Mouse (Mus musculus) CH12F3 (cell line): ENCODE results near the gene Tbkbp1.

Experiments
- in situ Hi-C: fragments of 300-500 bp; cut with MboI; formaldehyde crosslinking; loops from 2 replicates; pipeline ENCODE4 v1.14.3; 2020; ENCODE audit warnings: low sequenced_read_pairs

Gene Tbkbp1

GRCm38 (mm10) chr11:97128956-97129355 is 22.3 kb downstream of the Tbkbp1 start:
- in situ Hi-C loops, result no loop called here

DNA sequence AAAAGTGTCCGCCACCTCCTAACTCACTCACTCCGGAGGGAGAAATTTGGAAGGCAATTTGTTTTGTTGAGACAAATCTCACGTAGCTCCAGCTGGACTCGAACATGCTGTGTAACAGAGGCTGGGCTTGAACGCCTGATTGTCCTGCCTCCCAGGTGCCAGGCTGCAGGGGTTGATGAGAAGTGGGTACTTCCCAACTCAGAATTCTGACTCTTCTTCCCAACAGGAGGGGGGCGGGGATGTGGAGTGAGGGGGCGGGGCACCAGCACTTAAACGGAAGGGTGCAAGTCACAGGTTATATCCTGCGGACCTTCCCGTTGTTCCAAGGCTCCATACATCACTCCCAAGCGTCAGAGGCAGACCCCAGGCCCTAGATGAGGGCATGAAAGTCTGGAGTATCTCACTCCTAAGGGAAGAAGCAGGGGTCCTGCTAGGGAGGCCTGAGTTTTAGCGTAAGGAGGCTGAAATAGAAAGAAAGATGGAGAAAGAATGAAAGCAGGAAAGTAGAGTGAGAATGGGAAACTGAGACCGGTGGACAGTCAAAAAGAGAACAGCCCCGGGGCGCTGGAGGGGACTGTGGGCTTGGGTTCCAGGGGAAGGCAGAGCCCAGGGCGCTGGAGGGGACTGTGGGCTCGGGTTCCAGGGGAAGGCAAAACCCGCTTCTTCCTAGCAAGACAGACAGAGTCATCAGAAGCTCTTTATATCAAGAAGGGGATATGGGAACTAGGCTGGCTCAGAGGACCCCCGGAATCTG is 23.6 kb downstream of the Tbkbp1 start:
- in situ Hi-C loops, result no loop called here

DNA sequence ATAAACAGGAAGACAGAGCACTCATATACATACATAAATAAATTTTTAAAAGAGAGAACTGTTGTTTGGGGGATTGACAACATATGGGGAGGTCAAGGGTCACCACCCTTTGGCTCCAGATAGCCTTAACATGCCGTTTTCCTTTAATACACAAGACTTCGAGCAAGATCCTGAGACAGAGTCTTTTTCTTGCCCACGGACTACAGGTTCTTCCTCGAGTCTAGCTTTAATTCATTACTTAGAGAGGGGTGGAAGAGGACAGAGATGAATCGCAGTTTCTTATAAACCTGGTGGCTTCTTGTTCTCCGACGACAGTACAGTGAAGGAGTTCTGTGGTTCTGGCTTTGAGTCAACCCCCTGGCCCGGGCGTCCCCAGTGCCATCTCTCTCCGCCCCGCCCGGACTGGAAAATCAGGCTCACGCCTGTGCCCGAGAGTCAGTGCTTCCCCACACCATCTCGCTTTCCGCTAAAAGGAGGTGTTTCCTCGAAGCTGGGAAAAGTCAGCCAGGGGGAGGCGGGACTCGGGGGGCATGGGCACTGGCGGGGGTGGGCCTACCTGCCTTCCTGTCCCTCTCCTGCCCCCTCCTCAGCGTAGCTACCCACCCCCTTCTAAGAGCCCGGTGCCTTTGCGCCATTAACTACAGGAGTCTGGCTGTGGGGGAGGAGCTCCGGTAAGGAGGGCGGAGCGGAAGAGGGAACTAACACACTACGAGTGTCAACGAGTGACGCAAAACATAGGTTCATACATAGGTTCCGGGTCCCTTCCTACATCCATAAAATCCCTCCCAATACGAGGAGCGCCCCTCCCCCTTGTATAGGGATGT is 24.4 kb downstream of the Tbkbp1 start:
- in situ Hi-C loops, result no loop called here

DNA sequence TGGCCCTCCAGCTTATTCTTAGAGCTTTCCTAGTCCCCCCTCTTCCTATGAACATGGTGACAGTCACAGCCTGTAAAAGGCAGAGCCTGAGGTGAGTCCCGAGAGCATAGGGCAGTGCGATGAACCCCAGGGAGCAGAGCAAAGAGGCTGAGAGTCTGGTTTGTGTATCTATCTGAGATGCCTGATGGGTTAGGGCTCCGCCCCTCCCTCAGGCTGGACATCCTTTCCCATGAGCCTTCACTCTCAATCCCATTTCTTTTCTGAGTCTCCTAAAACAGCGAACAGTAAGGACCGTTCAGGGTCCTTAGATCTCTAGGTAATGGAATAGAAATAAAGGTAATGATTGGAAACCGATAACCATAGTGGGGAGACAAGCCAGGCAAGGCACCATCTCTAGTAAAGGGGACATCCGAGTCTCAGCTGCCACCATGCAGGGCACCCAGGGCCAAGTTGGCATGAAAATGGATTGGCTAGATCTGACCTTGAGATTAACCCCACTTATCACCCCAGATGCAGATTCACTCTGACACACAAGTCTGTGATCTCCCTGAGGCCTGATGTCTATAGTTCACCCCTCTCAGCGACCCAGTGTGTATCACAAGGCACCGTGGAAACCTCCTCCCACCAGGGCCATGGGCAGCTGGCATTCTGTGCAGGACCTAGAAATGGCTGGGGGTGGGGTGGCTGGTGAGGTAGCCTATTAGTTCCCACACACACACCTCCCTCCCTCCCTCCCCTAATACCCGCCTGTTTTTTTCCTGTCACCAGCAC is 26.8 kb downstream of the Tbkbp1 start:
- in situ Hi-C loops, result no loop called here

DNA sequence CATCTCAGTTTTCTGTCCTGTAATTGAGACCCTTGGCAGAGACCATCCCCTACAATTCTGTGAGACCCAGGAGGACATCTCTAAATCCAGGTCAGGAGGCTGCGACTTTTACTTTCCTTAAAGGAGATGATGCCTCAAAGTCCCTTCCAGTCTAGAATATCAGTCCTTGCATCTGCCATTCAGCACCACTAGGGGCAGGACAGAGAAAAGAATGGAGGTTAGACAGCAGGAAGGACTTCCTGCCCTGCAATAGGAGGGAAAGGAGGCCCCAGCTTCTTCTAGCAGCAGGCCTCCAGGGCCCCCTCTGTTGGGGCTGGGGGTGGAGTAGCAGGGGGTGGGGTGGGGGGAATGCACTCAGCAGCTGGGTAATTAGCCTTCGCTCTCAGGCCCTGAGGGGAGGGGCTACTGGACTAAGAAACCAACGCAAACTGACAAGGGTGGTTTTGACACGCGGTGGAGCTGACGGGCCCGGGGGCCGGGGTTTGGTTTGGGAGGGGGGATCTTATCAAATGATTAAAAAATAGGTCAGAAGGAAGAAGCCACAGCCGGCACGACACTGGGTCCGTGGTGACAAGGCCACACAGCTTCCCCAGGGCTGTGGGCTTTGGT is 27.9 kb downstream of the Tbkbp1 start:
- in situ Hi-C loops, result no loop called here

GRCm38 (mm10) chr11:97120641-97121040 is 30.7 kb downstream of the Tbkbp1 start:
- in situ Hi-C loops, result no loop called here

DNA sequence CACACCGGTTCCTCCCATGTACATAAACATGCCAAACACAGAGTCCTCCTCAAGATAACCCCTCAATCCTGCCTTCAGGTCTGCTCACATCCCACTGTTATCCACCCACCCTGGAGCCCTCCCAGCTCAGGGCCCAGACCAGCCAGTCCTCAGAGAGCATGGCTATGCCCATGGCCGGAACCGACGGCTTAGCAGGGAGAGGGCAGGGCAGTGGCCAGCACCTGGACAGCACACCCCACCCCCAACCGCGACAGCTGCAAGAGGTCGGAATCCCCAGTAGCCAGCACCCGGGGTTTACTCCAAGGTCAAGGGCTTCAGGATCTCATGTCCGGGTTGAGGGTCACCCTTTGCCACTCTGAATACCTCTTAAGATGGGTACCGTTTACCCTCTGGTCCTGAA is 31.1 kb downstream of the Tbkbp1 start:
- in situ Hi-C loops, result no loop called here

DNA sequence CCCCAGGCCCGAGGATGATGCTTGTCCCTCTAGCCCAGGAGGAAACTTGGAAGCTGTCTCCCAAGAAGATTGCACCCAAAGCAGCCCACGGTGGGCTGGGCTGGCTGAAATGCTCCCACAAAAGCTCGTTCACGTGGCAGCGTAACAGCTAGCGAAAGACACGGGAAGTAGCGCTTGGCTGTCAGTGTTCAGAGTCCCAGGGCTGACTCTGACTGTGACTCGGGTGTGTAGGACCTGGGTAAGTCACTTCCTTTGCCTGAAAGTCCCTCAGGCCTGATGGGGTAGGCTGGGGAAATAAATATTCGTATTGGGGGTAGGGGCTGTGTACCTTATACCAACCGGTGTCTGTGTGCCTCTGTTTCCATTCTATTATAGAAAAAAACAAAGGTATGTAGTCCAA is 35.5 kb downstream of the Tbkbp1 start:
- in situ Hi-C loops, result no loop called here

GRCm38 (mm10) chr11:97114671-97115601 is 36.4 kb downstream of the Tbkbp1 start, which contains the start of gene Tbx21:
TSS of gene Tbx21 (minus strand) at chr11:97115331.
- in situ Hi-C loops, result no loop called here

DNA sequence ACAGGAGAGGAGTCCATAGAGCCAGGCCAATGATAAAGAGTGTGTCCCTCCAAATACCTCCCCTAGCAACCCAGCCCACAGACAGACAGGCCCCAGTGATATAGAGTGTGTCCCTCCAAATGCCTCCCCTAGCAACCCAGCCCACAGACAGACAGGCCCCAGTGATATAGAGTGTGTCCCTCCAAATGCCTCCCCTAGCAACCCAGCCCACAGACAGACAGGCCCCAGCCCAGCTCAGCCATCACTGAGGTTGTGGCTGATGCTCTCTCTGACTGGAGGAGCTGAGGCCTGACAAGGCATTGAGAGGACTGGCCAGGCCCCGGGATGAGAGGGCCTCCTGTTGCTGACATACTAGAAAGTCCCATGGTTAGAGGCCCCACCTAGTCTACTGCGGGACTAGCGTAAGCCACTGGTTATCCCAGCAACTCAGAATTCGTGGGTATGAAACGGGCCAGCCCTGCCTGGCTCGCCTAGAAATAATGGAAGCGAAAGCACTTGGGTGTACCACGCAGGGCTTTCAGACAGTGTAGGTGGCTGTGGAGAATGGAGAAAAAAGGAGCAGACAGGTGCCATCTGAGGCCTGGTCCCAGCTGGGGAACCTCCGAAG is 38.7 kb downstream of the Tbkbp1 start:
- in situ Hi-C loops, result no loop called here

DNA sequence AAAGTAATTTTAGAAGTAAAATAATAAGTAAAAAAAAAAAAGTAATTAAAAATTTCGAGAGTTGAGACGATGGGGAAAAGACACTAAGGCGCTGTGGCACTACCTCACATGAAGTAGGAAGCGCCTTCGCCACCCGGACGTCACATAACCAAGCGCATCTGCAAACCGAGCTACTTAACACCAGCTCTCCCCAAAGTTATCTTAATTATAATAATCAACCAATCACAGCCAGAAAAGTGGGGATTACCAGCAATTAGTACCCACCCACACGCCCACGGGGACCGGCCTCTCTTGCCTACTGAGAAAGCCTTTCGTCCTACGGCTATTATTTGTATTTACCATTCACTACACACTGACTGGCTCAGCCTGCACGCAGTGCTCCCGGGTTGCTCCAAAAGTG is 42.3 kb downstream of the Tbkbp1 start:
- in situ Hi-C loops, result no loop called here

DNA sequence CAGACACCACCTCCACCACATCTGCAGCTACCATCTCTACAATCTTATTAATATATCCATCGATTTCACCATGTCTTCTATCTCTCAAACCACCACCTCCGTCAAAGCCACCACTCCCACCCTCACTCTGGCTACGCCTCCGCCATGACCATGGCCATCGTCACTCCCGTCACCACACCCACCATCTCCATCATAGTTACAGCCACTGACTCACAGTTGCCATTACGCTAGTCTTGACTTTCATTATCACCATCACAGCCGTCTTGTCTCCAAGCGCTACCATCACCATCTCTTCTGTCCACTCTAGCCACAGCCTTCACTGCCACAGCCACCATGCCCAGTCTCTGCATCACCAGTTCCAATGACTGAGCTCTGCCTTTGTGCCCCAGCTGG is 47.2 kb downstream of the Tbkbp1 start:
- in situ Hi-C loops, result loop anchor here (5.0 kb wide), 1 partner anchor 43 kb away; no protein-coding TSS in a partner anchor

GRCm38 (mm10) chr11:97103163-97104090 is 47.9 kb downstream of the Tbkbp1 start:
- in situ Hi-C loops, result loop anchor here (5.0 kb wide), 1 partner anchor 44 kb away; no protein-coding TSS in a partner anchor

- in situ Hi-C loops, result loop anchor here (5.0 kb wide), 1 partner anchor 46 kb away; no protein-coding TSS in a partner anchor
Observed at GRCm38 (mm10) chr11:97101722-97102121, 49.6 kb downstream of the Tbkbp1 start.

DNA sequence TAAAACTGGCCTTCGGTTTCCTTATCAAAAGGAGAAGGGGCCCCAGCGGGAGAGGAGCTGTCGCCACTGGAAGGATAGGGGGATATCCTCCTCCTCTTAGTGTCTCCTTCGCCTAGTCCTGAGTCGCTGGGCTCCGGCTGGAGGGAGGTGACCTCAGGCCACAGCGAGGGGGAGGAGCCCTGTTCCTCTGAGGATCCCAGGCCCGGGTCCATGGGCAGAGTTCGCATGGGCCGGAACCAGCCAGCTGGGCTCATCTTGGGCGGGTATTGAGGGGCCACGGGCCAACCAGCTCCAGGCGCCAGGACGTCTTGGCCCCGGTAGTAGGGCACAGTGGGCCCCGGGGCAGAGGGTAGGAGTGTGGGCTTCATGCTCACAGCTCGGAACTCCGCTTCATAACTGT is 52.5 kb downstream of the Tbkbp1 start:
- in situ Hi-C loops, result no loop called here

GRCm38 (mm10) chr11:97094600-97094999 is 56.7 kb downstream of the Tbkbp1 start:
- in situ Hi-C loops, result no loop called here

DNA sequence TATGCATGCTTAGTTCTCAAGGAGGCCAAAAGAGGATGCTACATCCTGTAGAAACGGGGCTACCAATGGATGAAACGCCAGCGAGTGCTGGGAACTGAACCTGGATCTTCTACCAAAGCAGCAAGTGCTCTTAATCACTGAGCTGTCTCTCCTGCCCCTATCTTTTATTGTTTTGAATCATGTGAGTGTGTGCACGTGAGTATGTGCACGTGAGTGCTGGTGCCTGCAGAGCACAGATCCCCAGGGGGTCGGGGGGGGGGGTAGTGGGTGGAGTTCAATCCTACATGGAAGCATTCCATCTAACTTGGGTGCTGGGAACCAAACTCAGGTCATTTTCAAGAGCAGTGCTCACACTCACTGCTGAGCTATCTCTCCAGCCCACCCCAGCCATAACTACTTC is 64.9 kb downstream of the Tbkbp1 start:
- in situ Hi-C loops, result no loop called here
